Mouse (Mus musculus): ENCODE results near the gene Vcl.

Vcl gene

GRCm38 (mm10) chr14:20945296-20945695 lies 16.1 kb downstream of the Vcl start:
- DNase-seq = no peak

- no peak for DNase-seq
Observed at GRCm38 (mm10) chr14:20956021-20956420, 26.8 kb downstream of the Vcl start.

- DNase-seq = no peak
Observed at GRCm38 (mm10) chr14:20958971-20959370, 29.8 kb downstream of the Vcl start.

GRCm38 (mm10) chr14:20962466-20962865 lies 33.3 kb downstream of the Vcl start:
- no peak for DNase-seq

GRCm38 (mm10) chr14:20962906-20963305 lies 33.7 kb downstream of the Vcl start:
- DNase-seq = no peak

GRCm38 (mm10) chr14:20963863-20964262 lies 34.7 kb downstream of the Vcl start:
- no peak for DNase-seq

GRCm38 (mm10) chr14:20964285-20964684 lies 35.1 kb downstream of the Vcl start:
- DNase-seq = no peak

- no peak for DNase-seq
Observed at GRCm38 (mm10) chr14:20966959-20967670, 37.9 kb downstream of the Vcl start.

GRCm38 (mm10) chr14:20969066-20969465 lies 39.9 kb downstream of the Vcl start:
- no peak for DNase-seq

- no peak for DNase-seq
Observed at GRCm38 (mm10) chr14:20970389-20970788, 41.2 kb downstream of the Vcl start.

- peak; percentile 9 for DNase-seq
Observed at GRCm38 (mm10) chr14:20970927-20971326, 41.7 kb downstream of the Vcl start.

- DNase-seq = no peak
Observed at GRCm38 (mm10) chr14:20973821-20974220, 44.6 kb downstream of the Vcl start.

GRCm38 (mm10) chr14:20976741-20977140 lies 47.5 kb downstream of the Vcl start:
- no peak for DNase-seq

GRCm38 (mm10) chr14:20977726-20978125 lies 48.5 kb downstream of the Vcl start:
- DNase-seq = no peak

GRCm38 (mm10) chr14:20983832-20984231 lies 54.6 kb downstream of the Vcl start:
- peak; percentile 45 for DNase-seq

GRCm38 (mm10) chr14:20985482-20985881 lies 56.3 kb downstream of the Vcl start:
- no peak for DNase-seq

GRCm38 (mm10) chr14:20991492-20991891 lies 62.3 kb downstream of the Vcl start:
- DNase-seq = no peak

GRCm38 (mm10) chr14:20993067-20993691 lies 64.0 kb downstream of the Vcl start:
- DNase-seq = peak; percentile 21

- DNase-seq = no peak
Observed at GRCm38 (mm10) chr14:20994475-20994874, 65.3 kb downstream of the Vcl start.

GRCm38 (mm10) chr14:20995497-20995896 lies 66.3 kb downstream of the Vcl start:
- no peak for DNase-seq

GRCm38 (mm10) chr14:20996361-20996760 lies 67.2 kb downstream of the Vcl start:
- no peak for DNase-seq

GRCm38 (mm10) chr14:20997548-20997947 lies 68.3 kb downstream of the Vcl start:
- DNase-seq = no peak

GRCm38 (mm10) chr14:20999617-21000016 lies 70.4 kb downstream of the Vcl start:
- DNase-seq = no peak

- DNase-seq = no peak
Observed at GRCm38 (mm10) chr14:21013800-21014334, 84.7 kb downstream of the Vcl start.

Measured in right cerebral cortex, postnatal 4 days (tissue).